Mouse (Mus musculus): ENCODE data around the gene Neurl1a.

DNA sequence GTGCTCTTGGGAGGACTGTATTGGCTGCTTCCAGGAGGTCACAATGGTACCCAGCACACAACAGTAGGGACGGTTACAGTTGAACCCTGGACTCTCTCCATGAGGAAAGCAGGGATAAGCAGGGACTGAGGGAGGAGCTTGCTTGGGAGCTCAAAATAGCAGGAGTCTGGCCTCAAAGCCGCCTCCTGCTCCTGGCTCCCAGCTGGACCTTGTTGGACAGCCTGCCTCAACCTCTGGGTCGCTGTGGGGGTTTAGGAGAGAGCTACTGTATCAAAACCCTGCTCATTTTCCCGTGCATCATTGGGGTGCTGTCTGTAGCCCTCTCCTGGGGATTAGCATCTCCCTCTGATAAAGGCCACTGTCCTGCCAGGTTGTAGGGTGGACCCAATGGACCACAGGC lies 100.8 kb downstream of the Neurl1a start:
- TF ChIP-seq CTCF (IDR thresholded peaks at IDR 0.05; ENCODE audit: low read depth) (no peak), EP300 (IDR thresholded peaks at IDR 0.05; ENCODE audit: low read depth) (no peak)
